ENCODE assay signal across 8 mouse cellular contexts in the genomic region with DNA sequence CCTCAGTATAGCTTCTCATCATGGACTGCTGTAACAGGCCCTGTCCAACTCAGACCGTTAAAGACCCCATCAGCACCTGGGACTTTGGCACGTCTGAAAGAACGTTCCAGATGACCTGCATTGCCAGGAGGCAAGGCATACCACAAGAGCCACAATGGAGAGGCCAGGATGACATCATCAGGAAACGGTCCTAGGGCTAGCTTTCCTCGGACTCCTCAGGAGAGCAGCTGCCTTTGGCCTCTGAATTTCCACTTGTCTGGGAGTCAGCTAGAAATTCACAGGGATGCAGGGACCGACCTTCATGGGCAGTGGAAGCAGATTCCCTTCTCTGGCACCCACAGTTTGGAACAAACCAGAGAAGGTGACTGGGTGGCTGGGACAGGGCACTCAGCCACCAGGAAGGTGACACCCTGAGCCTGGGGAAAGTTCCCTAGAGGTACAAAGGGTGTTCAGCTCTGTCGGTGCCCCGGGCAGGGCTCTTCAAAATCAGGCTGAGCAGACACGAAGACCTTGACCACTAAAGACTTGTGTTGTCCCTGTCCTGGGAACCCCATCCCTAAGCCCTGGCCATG. TPM values are rescaled to one million over a fixed set of nuclear protein-coding genes. Genes with fewer than 3 reads are reported as not detected.
DNase-seq lines count a peak whose midpoint lies in the region; ATAC-seq and TF ChIP-seq lines count a peak whose summit lies in the region.

No protein-coding gene starts in this region.

- no peaks in the 10 kb centered on the region for H3K27me3 ChIP-seq in lung, postnatal 0 days (replicated peaks; ENCODE audit: insufficient read depth, low read length)
- no peaks in the 10 kb centered on the region for H3K27me3 ChIP-seq in forebrain, embryonic 15.5 days
- H3K27me3 ChIP-seq in kidney, embryonic 14.5 days (ENCODE audit: control insufficient read depth, insufficient read depth, low read length): no peaks in the 10 kb centered on the region; the same call in 1 of the 2 replicates
- no peaks in the 10 kb centered on the region for H3K27me3 ChIP-seq in neural tube, embryonic 15.5 days (replicated peaks)
- H3K27me3 ChIP-seq in thymus, adult 2 months (ENCODE audit: control insufficient read depth, insufficient read depth, low read length): no peaks in the 10 kb centered on the region

- H3K9me3 ChIP-seq in lung, postnatal 0 days (ENCODE audit: low read length): no peaks in the 10 kb centered on the region
- no peaks in the 10 kb centered on the region for H3K9me3 ChIP-seq in forebrain, embryonic 15.5 days
- H3K9me3 ChIP-seq in kidney, embryonic 14.5 days (ENCODE audit: control insufficient read depth, low read length): no peaks in the 10 kb centered on the region
- H3K9me3 ChIP-seq in neural tube, embryonic 15.5 days (replicated peaks): no peaks in the 10 kb centered on the region

- 38% methylated on average over 9 of the region's 9 CpGs for WGBS in lung, postnatal 0 days
- 35% methylated on average over 9 of the region's 9 CpGs for WGBS in lung, adult 2 months
- WGBS in forebrain, embryonic 15.5 days: 32% methylated on average over 9 of the region's 9 CpGs
- 38% methylated on average over 9 of the region's 9 CpGs for WGBS in kidney, embryonic 14.5 days
- WGBS in neural tube, embryonic 15.5 days: 38% methylated on average over 9 of the region's 9 CpGs
- WGBS in thymus, adult 2 months: 93% methylated on average over 9 of the region's 9 CpGs

- 0 out of 2 replicates have a peak, but pooled peaks have one; percentile 20 for ATAC-seq in lung, postnatal 0 days
- peak; percentile 21; the same call in 1 of the 2 replicates for ATAC-seq in forebrain, embryonic 15.5 days (replicated peaks)
- ATAC-seq in kidney, embryonic 14.5 days (ENCODE audit: low FRiP score, low TSS enrichment): no peak
- ATAC-seq in neural tube, embryonic 15.5 days (ENCODE audit: low FRiP score): peak; percentile 9; the same call in 1 of the 2 replicates

- H3K9ac ChIP-seq in lung, postnatal 0 days (replicated peaks; ENCODE audit: low read depth): no peak overlapping the region
- H3K9ac ChIP-seq in forebrain, embryonic 15.5 days (replicated peaks): no peak overlapping the region
- H3K9ac ChIP-seq in kidney, embryonic 14.5 days (ENCODE audit: low read depth, low read length): peak overlapping the region; percentile 45
- 0 out of 2 replicates have a peak overlapping the region, but pooled peaks have one; percentile 37 for H3K9ac ChIP-seq in neural tube, embryonic 15.5 days (replicated peaks)

- H3K4me1 ChIP-seq in lung, postnatal 0 days (ENCODE audit: insufficient read depth, low read depth, low read length): peaks cover 24% of the 10 kb centered on the region
- H3K4me1 ChIP-seq in lung, adult 2 months (ENCODE audit: control insufficient read depth, insufficient read depth, low read length): peaks cover 32% of the 10 kb centered on the region
- H3K4me1 ChIP-seq in forebrain, embryonic 15.5 days: peaks cover 79% of the 10 kb centered on the region
- H3K4me1 ChIP-seq in kidney, embryonic 14.5 days (ENCODE audit: control insufficient read depth, insufficient read depth, low read length): peaks cover 88% of the 10 kb centered on the region
- peaks cover 89% of the 10 kb centered on the region for H3K4me1 ChIP-seq in neural tube, embryonic 15.5 days
- H3K4me1 ChIP-seq in thymus, adult 2 months (replicated peaks; ENCODE audit: control insufficient read depth, insufficient read depth, low read length): peaks cover 31% of the 10 kb centered on the region

- TF ChIP-seq EP300 in lung, postnatal 0 days (IDR thresholded peaks at IDR 0.05): no peak

- no peak overlapping the region for H3K4me3 ChIP-seq in lung, postnatal 0 days (ENCODE audit: low read depth, low read length)
- no peak overlapping the region for H3K4me3 ChIP-seq in lung, adult 2 months (replicated peaks; ENCODE audit: extremely low read depth, low read depth, low read length)
- no peak overlapping the region for H3K4me3 ChIP-seq in forebrain, embryonic 15.5 days
- no peak overlapping the region for H3K4me3 ChIP-seq in kidney, embryonic 14.5 days (ENCODE audit: low read length)
- no peak overlapping the region for H3K4me3 ChIP-seq in neural tube, embryonic 15.5 days (replicated peaks)
- H3K4me3 ChIP-seq in thymus, adult 2 months (ENCODE audit: control insufficient read depth, insufficient read depth, low read length): no peak overlapping the region

- no peaks in the 10 kb centered on the region for H3K36me3 ChIP-seq in lung, postnatal 0 days (ENCODE audit: insufficient read depth, low read length)
- H3K36me3 ChIP-seq in forebrain, embryonic 15.5 days: no peaks in the 10 kb centered on the region
- H3K36me3 ChIP-seq in kidney, embryonic 14.5 days (ENCODE audit: control insufficient read depth, insufficient read depth, low read length): no peaks in the 10 kb centered on the region
- H3K36me3 ChIP-seq in neural tube, embryonic 15.5 days: no peaks in the 10 kb centered on the region
- no peaks in the 10 kb centered on the region for H3K36me3 ChIP-seq in thymus, adult 2 months (ENCODE audit: control insufficient read depth, insufficient read depth, low read length)

- H3K4me2 ChIP-seq in lung, postnatal 0 days (replicated peaks; ENCODE audit: low read depth, low read length): no peak overlapping the region
- no peak overlapping the region for H3K4me2 ChIP-seq in forebrain, embryonic 15.5 days (replicated peaks)
- no peak overlapping the region for H3K4me2 ChIP-seq in kidney, embryonic 14.5 days (replicated peaks; ENCODE audit: low read depth, low read length)
- H3K4me2 ChIP-seq in neural tube, embryonic 15.5 days: peak overlapping the region; percentile 37

- H3K27ac ChIP-seq in lung, postnatal 0 days (ENCODE audit: low read length): peak overlapping the region; percentile 51
- peak overlapping the region; percentile 90 for H3K27ac ChIP-seq in forebrain, embryonic 15.5 days (replicated peaks)
- peak overlapping the region; percentile 80 for H3K27ac ChIP-seq in kidney, embryonic 14.5 days (ENCODE audit: low read depth, low read length)
- H3K27ac ChIP-seq in neural tube, embryonic 15.5 days (replicated peaks): peak overlapping the region; percentile 92
- H3K27ac ChIP-seq in thymus, adult 2 months (ENCODE audit: control insufficient read depth, insufficient read depth, low read length): no peak overlapping the region

- no peak for TF ChIP-seq POLR2A in lung, adult 2 months (IDR thresholded peaks at IDR 0.05; ENCODE audit: borderline replicate concordance, extremely low read depth, low read depth, low read length)
- TF ChIP-seq POLR2A in thymus, adult 2 months (IDR thresholded peaks at IDR 0.05; ENCODE audit: control insufficient read depth, extremely low read depth, insufficient read depth, low read length, poor library complexity): no peak

- TF ChIP-seq CTCF in lung, postnatal 0 days (IDR thresholded peaks at IDR 0.05): no peak
- TF ChIP-seq CTCF in lung, adult 2 months (IDR thresholded peaks at IDR 0.05; ENCODE audit: insufficient read depth, low read length): no peak
- no peak for TF ChIP-seq CTCF in thymus, adult 2 months (IDR thresholded peaks at IDR 0.05; ENCODE audit: borderline replicate concordance, control insufficient read depth, extremely low read depth, insufficient read depth, low read length, poor library complexity)

- peak; percentile 48 for DNase-seq in lung, postnatal 0 days (ENCODE audit: low spot score)
- DNase-seq in lung, adult 2 months: no peak
- DNase-seq in adrenal gland, adult 18-20 months (ENCODE audit: low spot score in 2 of 2): no peak
- DNase-seq in thymus, adult 2 months: no peak
- no peak for DNase-seq in T-cell, adult 2 months (ENCODE audit: low spot score)

RNA-seq across cellular contexts. Expression of a gene that starts 21.7 kb away (rescaled TPM):
- polyA plus RNA-seq in lung, postnatal 0 days (2015; fragmentation: Nextera tagmentation; extraction: Ambion mirVana): 17.5 and 19.7 TPM in 2 replicates
- polyA plus RNA-seq in lung, adult 2 months (2012; rRNA removed): 75.8 and 89.2 TPM in 2 replicates
- 17.4 and 19.9 TPM in 2 replicates for polyA plus RNA-seq in forebrain, embryonic 15.5 days (2015; fragmentation: Nextera tagmentation; extraction: Ambion mirVana)
- 33.8 and 37.3 TPM in 2 replicates for polyA plus RNA-seq in kidney, embryonic 14.5 days (2014; fragmentation: Nextera tagmentation; extraction: Ambion mirVana)
- polyA plus RNA-seq in neural tube, embryonic 15.5 days (2015; fragmentation: Nextera tagmentation; extraction: Ambion mirVana): 20.9 and 21.7 TPM in 2 replicates
- total RNA-seq in adrenal gland, adult 18-20 months (2021): 10 to 100 TPM; 33.6 to 42.2 TPM
- 203 and 208 TPM in 2 replicates for polyA plus RNA-seq in thymus, adult 2 months (2012; rRNA removed)

RNA-seq across cellular contexts. Expression of a gene that starts 22.0 kb away (rescaled TPM):
- 1.7 and 2.0 TPM in 2 replicates for polyA plus RNA-seq in lung, postnatal 0 days (2015; fragmentation: Nextera tagmentation; extraction: Ambion mirVana)
- 2.0 and 2.4 TPM in 2 replicates for polyA plus RNA-seq in lung, adult 2 months (2012; rRNA removed)
- polyA plus RNA-seq in forebrain, embryonic 15.5 days (2015; fragmentation: Nextera tagmentation; extraction: Ambion mirVana): 1.5 and 2.1 TPM in 2 replicates
- polyA plus RNA-seq in kidney, embryonic 14.5 days (2014; fragmentation: Nextera tagmentation; extraction: Ambion mirVana): 0.57 and 1.4 TPM in 2 replicates
- 1.3 and 1.5 TPM in 2 replicates for polyA plus RNA-seq in neural tube, embryonic 15.5 days (2015; fragmentation: Nextera tagmentation; extraction: Ambion mirVana)
- total RNA-seq in adrenal gland, adult 18-20 months (2021): under 1 TPM; 0.36 to 0.48 TPM
- polyA plus RNA-seq in thymus, adult 2 months (2012; rRNA removed): 2.8 and 3.0 TPM in 2 replicates

RNA-seq across cellular contexts. Expression of a gene that starts 45.6 kb away (rescaled TPM):
- polyA plus RNA-seq in lung, postnatal 0 days (2015; fragmentation: Nextera tagmentation; extraction: Ambion mirVana): 9.9 and 10.0 TPM in 2 replicates
- polyA plus RNA-seq in lung, adult 2 months (2012; rRNA removed): 15.7 and 15.8 TPM in 2 replicates
- polyA plus RNA-seq in forebrain, embryonic 15.5 days (2015; fragmentation: Nextera tagmentation; extraction: Ambion mirVana): 22.4 and 23.0 TPM in 2 replicates
- 10.4 and 11.1 TPM in 2 replicates for polyA plus RNA-seq in kidney, embryonic 14.5 days (2014; fragmentation: Nextera tagmentation; extraction: Ambion mirVana)
- 29.4 and 34.0 TPM in 2 replicates for polyA plus RNA-seq in neural tube, embryonic 15.5 days (2015; fragmentation: Nextera tagmentation; extraction: Ambion mirVana)
- 10 to 100 TPM; 14.2 to 16.9 TPM for total RNA-seq in adrenal gland, adult 18-20 months (2021)
- 18.8 and 20.6 TPM in 2 replicates for polyA plus RNA-seq in thymus, adult 2 months (2012; rRNA removed)

RNA-seq across cellular contexts. Expression of a gene that starts 45.8 kb away (rescaled TPM):
- 24.9 and 25.4 TPM in 2 replicates for polyA plus RNA-seq in lung, postnatal 0 days (2015; fragmentation: Nextera tagmentation; extraction: Ambion mirVana)
- polyA plus RNA-seq in lung, adult 2 months (2012; rRNA removed): 37.2 and 39.2 TPM in 2 replicates
- 46.9 and 49.0 TPM in 2 replicates for polyA plus RNA-seq in forebrain, embryonic 15.5 days (2015; fragmentation: Nextera tagmentation; extraction: Ambion mirVana)
- 22.3 and 37.7 TPM in 2 replicates for polyA plus RNA-seq in kidney, embryonic 14.5 days (2014; fragmentation: Nextera tagmentation; extraction: Ambion mirVana)
- polyA plus RNA-seq in neural tube, embryonic 15.5 days (2015; fragmentation: Nextera tagmentation; extraction: Ambion mirVana): 35.7 and 42.0 TPM in 2 replicates
- total RNA-seq in adrenal gland, adult 18-20 months (2021): 10 to 100 TPM; 44.1 to 57.6 TPM
- polyA plus RNA-seq in thymus, adult 2 months (2012; rRNA removed): 429 and 448 TPM in 2 replicates

RNA-seq across cellular contexts. Expression of a gene that starts 55.8 kb away (rescaled TPM):
- 12.1 and 14.7 TPM in 2 replicates for polyA plus RNA-seq in lung, postnatal 0 days (2015; fragmentation: Nextera tagmentation; extraction: Ambion mirVana)
- polyA plus RNA-seq in lung, adult 2 months (2012; rRNA removed): 37.0 and 40.0 TPM in 2 replicates
- polyA plus RNA-seq in forebrain, embryonic 15.5 days (2015; fragmentation: Nextera tagmentation; extraction: Ambion mirVana): 2.2 and 2.4 TPM in 2 replicates
- polyA plus RNA-seq in kidney, embryonic 14.5 days (2014; fragmentation: Nextera tagmentation; extraction: Ambion mirVana): 4.5 and 6.0 TPM in 2 replicates
- polyA plus RNA-seq in neural tube, embryonic 15.5 days (2015; fragmentation: Nextera tagmentation; extraction: Ambion mirVana): 2.8 and 4.4 TPM in 2 replicates
- total RNA-seq in adrenal gland, adult 18-20 months (2021): 10 to 100 TPM; 26.4 to 31.7 TPM
- 21.9 and 29.1 TPM in 2 replicates for polyA plus RNA-seq in thymus, adult 2 months (2012; rRNA removed)

Comparison
In these comparisons a context has a peak if more than half of its experiments do, and no peak if none do; other contexts are left out.
1. H3K9ac ChIP-seq: peak in kidney, embryonic 14.5 days (single experiment) and neural tube, embryonic 15.5 days (single experiment); none in lung, postnatal 0 days (single experiment) and forebrain, embryonic 15.5 days (single experiment).